Mouse (Mus musculus) myocyte (in vitro differentiated cells): ENCODE results near the gene Sned1. TPM values are rescaled to one million over a fixed set of nuclear protein-coding genes. Genes with fewer than 3 reads are reported as not detected.

Source experiments
- H3K27me3 ChIP-seq: one replicate; pipeline ENCODE4 v1.6.1; 2011; ENCODE audit not compliant: control insufficient read depth, insufficient read depth, insufficient read length
- H3K36me3 ChIP-seq: one replicate; pipeline ENCODE4 v1.6.1; 2011; ENCODE audit not compliant: control insufficient read depth, insufficient read depth
- H3K4me2 ChIP-seq: one replicate; pipeline ENCODE4 v1.6.1; 2011; ENCODE audit warnings: low read depth, control low read depth
- H3K4me3 ChIP-seq: one replicate; pipeline ENCODE4 v1.5.1; 2011; ENCODE audit warnings: mild to moderate bottlenecking, control low read depth, moderate library complexity
- H3K79me2 ChIP-seq: one replicate; pipeline ENCODE4 v1.6.1; 2011; ENCODE audit not compliant: control insufficient read depth, insufficient read depth
- H3ac ChIP-seq: one replicate; pipeline ENCODE4 v1.6.1; 2011; ENCODE audit not compliant: control insufficient read depth, insufficient read length
- CEBPB ChIP-seq: IDR thresholded peaks from 2 replicates; pipeline ENCODE4 v1.6.1; 2011; ENCODE audit warnings: mild to moderate bottlenecking, moderate library complexity; ENCODE audit not compliant: poor library complexity, insufficient read depth, severe bottlenecking
- E2F4 ChIP-seq: IDR thresholded peaks from one replicate; pipeline ENCODE4 v1.6.1; 2011; ENCODE audit warnings: mild to moderate bottlenecking, control low read depth, moderate library complexity; ENCODE audit not compliant: insufficient read depth
- MAX ChIP-seq: IDR thresholded peaks from one replicate; pipeline ENCODE4 v1.6.1; 2011; ENCODE audit warnings: low read depth, mild to moderate bottlenecking, control low read depth
- MYOD1 ChIP-seq, 3 experiments: IDR thresholded peaks; one replicate each; pipeline ENCODE4 v1.6.1; 2011; ENCODE audit warnings: control low read depth in 2 of 3, low read depth in 2 of 3, mild to moderate bottlenecking in 2 of 3, moderate library complexity in 1 of 3; ENCODE audit not compliant: insufficient read length in 2 of 3, control insufficient read depth in 1 of 3
- MYOG ChIP-seq, 3 experiments: IDR thresholded peaks; one replicate each; pipeline ENCODE4 v1.6.1; 2011; ENCODE audit warnings: control low read depth in 2 of 3, low read depth in 2 of 3, mild to moderate bottlenecking in 2 of 3; ENCODE audit not compliant: insufficient read length in 2 of 3, control insufficient read depth in 1 of 3, insufficient read depth in 1 of 3
- POLR2A ChIP-seq: IDR thresholded peaks from one replicate; pipeline ENCODE4 v1.6.1; 2011; ENCODE audit warnings: low read depth, mild to moderate bottlenecking, control low read depth, moderate library complexity; ENCODE audit not compliant: insufficient read length
- POLR2AphosphoS2 ChIP-seq: IDR thresholded peaks from one replicate; pipeline ENCODE4 v1.6.1; 2011; ENCODE audit warnings: low read depth, control low read depth; ENCODE audit not compliant: insufficient read length
- REST ChIP-seq: IDR thresholded peaks from one replicate; pipeline ENCODE4 v1.6.1; 2011; ENCODE audit warnings: mild to moderate bottlenecking, control low read depth, moderate library complexity; ENCODE audit not compliant: insufficient read depth, insufficient read length
- SRF ChIP-seq: IDR thresholded peaks from one replicate; pipeline ENCODE4 v1.6.1; 2011; ENCODE audit warnings: low read depth; ENCODE audit not compliant: control insufficient read depth, insufficient read length
- TCF12 ChIP-seq: IDR thresholded peaks from one replicate; pipeline ENCODE4 v1.6.1; 2011; ENCODE audit warnings: mild to moderate bottlenecking, control low read depth; ENCODE audit not compliant: poor library complexity, insufficient read depth, severe bottlenecking
- TCF3 ChIP-seq: IDR thresholded peaks from one replicate; pipeline ENCODE4 v1.6.1; 2011; ENCODE audit warnings: low read depth, control low read depth; ENCODE audit not compliant: insufficient read length
- USF1 ChIP-seq: IDR thresholded peaks from one replicate; pipeline ENCODE4 v1.6.1; 2011; ENCODE audit warnings: low read depth, mild to moderate bottlenecking, control low read depth, moderate library complexity
- polyA plus RNA-seq: library from polyadenylated mRNA; unstranded; fragments of >200 nt; fragmentation: generic; extraction: Trizol; gene quantifications from one replicate; pipeline ENCODE4 v1.2.1, GENCODE M21; 2012; ENCODE audit warnings: missing spikeins

Gene Sned1
- polyA plus RNA-seq, 1 experiment: 0.20 TPM

DNA sequence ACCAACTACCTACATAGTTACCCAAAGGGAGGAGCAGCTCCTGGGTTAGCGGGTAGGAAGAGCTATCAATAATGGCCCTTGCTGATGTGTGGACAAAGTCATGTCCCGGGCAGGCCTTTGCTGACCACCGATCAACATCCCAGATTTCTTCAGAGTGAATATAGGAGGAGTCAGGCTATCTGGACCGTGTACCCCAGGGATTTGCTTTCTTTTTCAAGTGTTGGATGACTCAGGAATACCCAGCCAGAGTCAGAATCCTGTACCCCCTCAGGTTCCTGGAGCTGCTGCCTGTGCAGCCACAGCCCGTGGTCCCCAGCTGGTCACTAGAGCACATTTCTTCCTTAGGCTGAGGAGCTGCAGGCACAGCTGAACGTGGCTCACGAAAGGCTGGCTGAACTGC lies 23.2 kb upstream of the Sned1 start:
- Histone ChIP-seq H3K36me3 (no peaks in the 10 kb centered on the region), H3K4me2 (no peak overlapping the region), H3ac (no peak overlapping the region), H3K79me2 (no peaks in the 10 kb centered on the region), H3K27me3 (peaks cover 27% of the 10 kb centered on the region), H3K4me3 (no peak overlapping the region)
- no peak for TF ChIP-seq MAX
- no peak for TF ChIP-seq TCF3
- no peak for TF ChIP-seq TCF12
- TF ChIP-seq CEBPB: no peak
- TF ChIP-seq USF1: no peak
- TF ChIP-seq MYOD1 (IDR thresholded peaks at IDR 0.05; ENCODE audit: control insufficient read depth in 1 of 3, insufficient read length in 2 of 3, low read depth in 2 of 3): no peak
- TF ChIP-seq REST: no peak
- no peak for TF ChIP-seq SRF
- TF ChIP-seq POLR2AphosphoS2: no peak
- no peak for TF ChIP-seq POLR2A
- no peak for TF ChIP-seq MYOG (IDR thresholded peaks at IDR 0.05; ENCODE audit: control insufficient read depth in 1 of 3, insufficient read depth in 1 of 3, insufficient read length in 2 of 3, low read depth in 2 of 3)
- no peak for TF ChIP-seq E2F4

DNA sequence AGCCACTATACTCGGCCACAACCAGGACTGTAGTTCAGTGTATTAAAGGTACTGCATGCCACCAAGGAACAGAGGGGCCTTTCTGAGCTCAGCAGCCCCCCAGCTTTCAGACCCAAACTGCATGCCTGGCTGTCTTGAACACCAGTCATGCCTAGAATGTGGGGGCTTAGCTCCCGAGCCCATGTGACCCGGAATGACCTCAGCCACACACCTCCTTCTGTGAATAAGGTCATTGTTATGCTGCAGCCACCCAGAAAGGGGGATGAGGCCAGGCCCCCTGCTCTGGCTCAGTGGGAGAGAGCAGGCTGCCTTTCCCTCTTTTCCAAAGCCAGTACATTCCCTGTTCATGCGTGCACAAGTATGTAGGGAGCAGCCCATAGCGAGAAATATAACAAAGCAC lies 21.0 kb upstream of the Sned1 start:
- Histone ChIP-seq H3K27me3 (peaks cover 32% of the 10 kb centered on the region), H3K4me2 (no peak overlapping the region), H3K36me3 (no peaks in the 10 kb centered on the region), H3K4me3 (no peak overlapping the region), H3ac (no peak overlapping the region), H3K79me2 (no peaks in the 10 kb centered on the region)
- no peak for TF ChIP-seq POLR2A
- no peak for TF ChIP-seq MYOG (IDR thresholded peaks at IDR 0.05; ENCODE audit: control insufficient read depth in 1 of 3, insufficient read depth in 1 of 3, insufficient read length in 2 of 3, low read depth in 2 of 3)
- TF ChIP-seq USF1: no peak
- no peak for TF ChIP-seq TCF3
- no peak for TF ChIP-seq SRF
- TF ChIP-seq CEBPB: no peak
- TF ChIP-seq POLR2AphosphoS2: no peak
- no peak for TF ChIP-seq MYOD1 (IDR thresholded peaks at IDR 0.05; ENCODE audit: control insufficient read depth in 1 of 3, insufficient read length in 2 of 3, low read depth in 2 of 3)
- no peak for TF ChIP-seq TCF12
- TF ChIP-seq MAX: no peak
- no peak for TF ChIP-seq E2F4
- no peak for TF ChIP-seq REST

DNA sequence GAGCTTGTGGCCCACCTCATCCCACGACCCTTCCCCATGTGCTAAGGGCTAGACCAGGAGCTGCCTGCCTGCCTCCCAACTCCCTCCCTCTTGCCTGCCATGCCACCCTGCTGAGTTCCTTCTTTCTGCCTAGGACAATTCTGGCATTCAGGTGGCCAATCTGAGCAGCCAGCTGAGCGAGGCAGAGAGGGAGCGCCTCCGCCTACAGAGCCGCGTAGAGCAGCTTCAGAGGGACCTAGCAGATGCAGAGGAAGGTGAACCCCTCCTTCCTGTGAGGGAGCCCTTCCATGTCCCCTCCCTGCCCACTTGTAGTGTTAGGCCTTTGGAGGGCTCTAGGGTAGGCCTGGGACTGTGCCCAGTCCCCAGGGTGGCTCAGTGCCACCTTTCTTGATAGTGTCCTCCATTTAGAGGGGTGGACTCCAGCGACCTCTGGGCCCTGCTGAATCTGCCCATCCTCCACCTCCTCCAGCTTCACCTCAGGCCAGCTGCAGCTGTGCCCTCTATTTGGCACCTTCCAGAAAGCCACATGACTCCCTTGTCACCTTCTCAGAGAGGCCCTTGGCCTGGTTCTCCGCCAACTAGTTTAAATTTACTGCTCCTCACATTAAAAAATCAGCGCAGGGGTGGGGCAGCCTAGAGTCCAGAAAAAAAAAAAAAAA lies 18.7 kb upstream of the Sned1 start:
- H3K36me3 ChIP-seq: no peaks in the 10 kb centered on the region
- peaks cover 28% of the 10 kb centered on the region for H3K27me3 ChIP-seq
- no peaks in the 10 kb centered on the region for H3K79me2 ChIP-seq
- TF ChIP-seq TCF3 (no peak), MYOD1 (IDR thresholded peaks at IDR 0.05; ENCODE audit: control insufficient read depth in 1 of 3, insufficient read length in 2 of 3, low read depth in 2 of 3) (peak in 1 of 3 experiments; percentile 19)
- H3ac ChIP-seq: no peak overlapping the region
- no peak overlapping the region for H3K4me2 ChIP-seq
- no peak overlapping the region for H3K4me3 ChIP-seq

- Histone ChIP-seq H3K27me3 (peaks cover 27% of the 10 kb centered on the region), H3K36me3 (no peaks in the 10 kb centered on the region), H3K79me2 (no peaks in the 10 kb centered on the region), H3K4me3 (no peak overlapping the region), H3ac (no peak overlapping the region), H3K4me2 (no peak overlapping the region)
- TF ChIP-seq TCF3 (no peak), REST (no peak), USF1 (no peak), CEBPB (no peak), TCF12 (no peak), MYOD1 (IDR thresholded peaks at IDR 0.05; ENCODE audit: control insufficient read depth in 1 of 3, insufficient read length in 2 of 3, low read depth in 2 of 3) (no peak), POLR2A (no peak), SRF (no peak), E2F4 (no peak), POLR2AphosphoS2 (no peak), MAX (no peak), MYOG (IDR thresholded peaks at IDR 0.05; ENCODE audit: control insufficient read depth in 1 of 3, insufficient read depth in 1 of 3, insufficient read length in 2 of 3, low read depth in 2 of 3) (no peak)
Observed at GRCm38 (mm10) chr1:93217530-93217929, 18.1 kb upstream of the Sned1 start.

DNA sequence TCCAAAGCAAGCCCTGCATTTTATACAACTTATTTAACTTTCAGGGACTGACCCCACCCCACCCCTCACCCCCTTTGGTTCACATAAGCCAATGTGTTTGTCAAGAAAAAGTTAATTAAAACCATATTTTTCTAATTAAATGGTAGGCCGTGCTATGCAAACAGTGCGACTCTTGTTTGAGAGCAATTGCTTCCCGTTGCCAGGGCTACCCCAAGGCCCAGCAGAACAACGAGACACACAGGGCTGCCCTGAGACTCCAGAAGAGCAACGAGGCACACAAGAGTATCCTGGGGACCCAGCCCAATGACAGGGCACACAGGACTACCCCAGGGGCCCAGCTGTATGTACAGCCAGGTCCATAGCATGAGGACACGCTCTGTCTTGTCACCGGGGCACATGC lies 14.9 kb upstream of the Sned1 start:
- no peak overlapping the region for H3K4me3 ChIP-seq
- TF ChIP-seq SRF (no peak), POLR2AphosphoS2 (no peak), POLR2A (no peak), CEBPB (no peak), REST (no peak), TCF3 (no peak), MYOD1 (IDR thresholded peaks at IDR 0.05; ENCODE audit: control insufficient read depth in 1 of 3, insufficient read length in 2 of 3, low read depth in 2 of 3) (no peak)
- H3K79me2 ChIP-seq: no peaks in the 10 kb centered on the region
- no peak overlapping the region for H3ac ChIP-seq
- H3K36me3 ChIP-seq: no peaks in the 10 kb centered on the region
- H3K4me2 ChIP-seq: no peak overlapping the region
- peaks cover 10% of the 10 kb centered on the region for H3K27me3 ChIP-seq
